Mouse (Mus musculus): ENCODE data around the gene Tcp10a. TPM values are rescaled to one million over a fixed set of nuclear protein-coding genes. Genes with fewer than 3 reads are reported as not detected.

The Tcp10a gene
- polyA plus RNA-seq, 1 experiment from 2014 or later = not detected

Other genes with a start within 250 kb of the Tcp10a start
- 20.2 and 20.8 TPM in 2 replicates for gene Rps6ka2, start 154.5 kb upstream of the Tcp10a start, polyA plus RNA-seq (2014; fragmentation: Nextera tagmentation; extraction: Ambion mirVana)
- not detected in 2 replicates for gene Ttll2, start 28.1 kb downstream of the Tcp10a start, polyA plus RNA-seq (2014; fragmentation: Nextera tagmentation; extraction: Ambion mirVana)
- not detected in 2 replicates for gene Gm49630, start 47.3 kb downstream of the Tcp10a start, polyA plus RNA-seq (2014; fragmentation: Nextera tagmentation; extraction: Ambion mirVana)
- gene Unc93a2, start 60.8 kb downstream of the Tcp10a start, polyA plus RNA-seq (2014; fragmentation: Nextera tagmentation; extraction: Ambion mirVana) = not detected in 2 replicates